Mouse (Mus musculus) forebrain, postnatal 0 days (tissue): ENCODE data around the gene Gm20547. TPM values are rescaled to one million over a fixed set of nuclear protein-coding genes. Genes with fewer than 3 reads are reported as not detected.

Experiments
- ATAC-seq: fragments of 200-750 bp; cut with Nextera tagmentation; 2 replicates; pipeline ENCODE4 v1.8.0; 2017; ENCODE audit warnings: mild to moderate bottlenecking, moderate library complexity
- DNase-seq: peaks from one replicate; pipeline ENCODE4 v3.0.0-alpha.2; 2015
- H3K27ac ChIP-seq: fragments of 300-500 bp; sonication (generic); 2 replicates; pipeline ENCODE4 v1.5.1; 2014; ENCODE audit warnings: low read depth, mild to moderate bottlenecking, antibody characterized with exemption, low read length, moderate library complexity, mixed read lengths
- H3K27me3 ChIP-seq: fragments of 300-500 bp; sonication (generic); 2 replicates; pipeline ENCODE4 v1.6.1; 2014; ENCODE audit warnings: mild to moderate bottlenecking, low read length, mixed read lengths; ENCODE audit not compliant: insufficient read depth
- H3K36me3 ChIP-seq: fragments of 300-500 bp; sonication (generic); 2 replicates; pipeline ENCODE4 v1.6.1; 2014; ENCODE audit warnings: mild to moderate bottlenecking, moderate library complexity; ENCODE audit not compliant: insufficient read depth
- H3K4me1 ChIP-seq: fragments of 300-500 bp; sonication (generic); 2 replicates; pipeline ENCODE4 v1.6.1; 2014; ENCODE audit warnings: antibody characterized with exemption; ENCODE audit not compliant: insufficient read depth
- H3K4me2 ChIP-seq: fragments of 300-500 bp; sonication (generic); 2 replicates; pipeline ENCODE4 v1.6.1; 2014; ENCODE audit warnings: low read depth, mild to moderate bottlenecking, moderate library complexity
- H3K4me3 ChIP-seq: fragments of 300-500 bp; sonication (generic); 2 replicates; pipeline ENCODE4 v1.5.1; 2014; ENCODE audit warnings: low read depth, low read length, mixed read lengths
- H3K9ac ChIP-seq: fragments of 300-500 bp; sonication (generic); 2 replicates; pipeline ENCODE4 v1.6.1; 2014; ENCODE audit warnings: mild to moderate bottlenecking
- H3K9me3 ChIP-seq: fragments of 300-500 bp; sonication (generic); 2 replicates; pipeline ENCODE4 v1.6.1; 2016; ENCODE audit warnings: low read length
- CTCF ChIP-seq: sonication (generic); IDR thresholded peaks from 2 replicates; pipeline ENCODE4 v1.5.1; 2016; ENCODE audit warnings: antibody characterized with exemption, control low read depth, low read depth
- WGBS: fragments of 180-500 bp; shearing (Covaris S2); extraction: QIAGEN DNeasy Blood & Tissue Kit; methylation state at CpG from one replicate; pipeline ENCODE4 v1.1.7; 2014; 5-methylcytosine and 5-hydroxymethylcytosine counted together
- polyA plus RNA-seq: library from polyadenylated mRNA; unstranded; fragments of >200 nt; fragmentation: Nextera tagmentation; extraction: Ambion mirVana; gene quantifications from 2 replicates; pipeline ENCODE4 v1.2.1, GENCODE M21; 2015
- total RNA-seq: library from RNA; depleted of rRNA; stranded (reverse); fragments of >200 nt; gene quantifications from 2 replicates; pipeline ENCODE4 v1.2.3, GENCODE M21; 2014

Gm20547 gene
- total and polyA plus RNA-seq, 2 experiments from 2014 or later, result not detected

GRCm38 (mm10) chr17:34865981-34866380 is 15.9 kb downstream of the Gm20547 start:
- DNase-seq, result no peak
- Histone ChIP-seq H3K27me3 (no peaks in the 10 kb centered on the region), H3K4me3 (no peak overlapping the region), H3K9ac (no peak overlapping the region), H3K36me3 (no peaks in the 10 kb centered on the region), H3K9me3 (no peaks in the 10 kb centered on the region), H3K4me1 (no peaks in the 10 kb centered on the region), H3K27ac (no peak overlapping the region), H3K4me2 (no peak overlapping the region)
- TF ChIP-seq CTCF, result no peak
- 64% methylated on average over 7 of the region's 7 CpGs for WGBS
- ATAC-seq, result no peak

- TF ChIP-seq CTCF, result no peak
- Histone ChIP-seq H3K4me2 (no peak within 1 kb of the TSS), H3K4me1 (no peaks in the 10 kb centered on the region), H3K36me3 (no peaks in the 10 kb centered on the region), H3K9me3 (no peaks in the 10 kb centered on the region), H3K27me3 (no peaks in the 10 kb centered on the region), H3K4me3 (no peak within 1 kb of the TSS), H3K27ac (no peak within 1 kb of the TSS), H3K9ac (no peak within 1 kb of the TSS)
- ATAC-seq (no peak), DNase-seq (no peak)
- WGBS, result 68% methylated on average over 8 of the region's 8 CpGs
Observed at GRCm38 (mm10) chr17:34862416-34863081, 19.3 kb downstream of the Gm20547 start, which contains the start of gene Cfb. Gene Cfb (minus strand): TSS chr17:34862518.

GRCm38 (mm10) chr17:34861704-34862415 is 20.0 kb downstream of the Gm20547 start:
- Histone ChIP-seq H3K36me3 (peaks cover 2% of the 10 kb centered on the region; the same call in 1 of the 2 replicates), H3K4me1 (no peaks in the 10 kb centered on the region), H3K4me3 (no peak overlapping the region), H3K27me3 (no peaks in the 10 kb centered on the region), H3K9me3 (no peaks in the 10 kb centered on the region), H3K4me2 (no peak overlapping the region), H3K27ac (no peak overlapping the region), H3K9ac (no peak overlapping the region)
- ATAC-seq (no peak), DNase-seq (no peak)
- no peak for TF ChIP-seq CTCF
- WGBS, result 76% methylated on average over 13 of the region's 13 CpGs

GRCm38 (mm10) chr17:34860514-34860913 is 21.3 kb downstream of the Gm20547 start:
- DNase-seq, result no peak
- whole genome bisulfite sequencing, result 90% methylated on average over 9 of the region's 9 CpGs
- H3K9ac ChIP-seq, result no peak overlapping the region
- no peak overlapping the region for H3K4me2 ChIP-seq
- no peak overlapping the region for H3K27ac ChIP-seq
- no peaks in the 10 kb centered on the region for H3K4me1 ChIP-seq
- peaks cover 15% of the 10 kb centered on the region for H3K36me3 ChIP-seq
- H3K9me3 ChIP-seq, result no peaks in the 10 kb centered on the region
- no peaks in the 10 kb centered on the region for H3K27me3 ChIP-seq
- H3K4me3 ChIP-seq, result no peak overlapping the region
- TF ChIP-seq CTCF, result no peak
- ATAC-seq, result no peak

- Histone ChIP-seq H3K36me3 (peaks cover 34% of the 10 kb centered on the region), H3K9me3 (no peaks in the 10 kb centered on the region), H3K4me3 (no peak overlapping the region), H3K27ac (no peak overlapping the region), H3K27me3 (no peaks in the 10 kb centered on the region), H3K9ac (no peak overlapping the region), H3K4me1 (no peaks in the 10 kb centered on the region), H3K4me2 (no peak overlapping the region)
- WGBS, result 85% methylated on average over 4 of the region's 4 CpGs
- TF ChIP-seq CTCF, result no peak
- DNase-seq (no peak), ATAC-seq (no peak)
Observed at GRCm38 (mm10) chr17:34858670-34859069, 23.2 kb downstream of the Gm20547 start.

GRCm38 (mm10) chr17:34855825-34856224 is 26.0 kb downstream of the Gm20547 start:
- no peaks in the 10 kb centered on the region for H3K27me3 ChIP-seq
- no peak overlapping the region for H3K9ac ChIP-seq
- H3K4me3 ChIP-seq, result no peak overlapping the region
- peaks cover 50% of the 10 kb centered on the region for H3K36me3 ChIP-seq
- H3K4me2 ChIP-seq, result no peak overlapping the region
- no peak for ATAC-seq
- no peak overlapping the region for H3K27ac ChIP-seq
- H3K9me3 ChIP-seq, result no peaks in the 10 kb centered on the region
- peak; percentile 44 for DNase-seq
- 0 out of 2 replicates have a peak, but pooled peaks cover 5% of the 10 kb centered on the region for H3K4me1 ChIP-seq
- 30% methylated on average over 3 of the region's 3 CpGs for WGBS
- TF ChIP-seq CTCF, result peak; percentile 71

- WGBS, result 83% methylated on average over 3 of the region's 3 CpGs
- ATAC-seq, result no peak
- Histone ChIP-seq H3K9ac (no peak overlapping the region), H3K27me3 (no peaks in the 10 kb centered on the region), H3K4me2 (no peak overlapping the region), H3K36me3 (peaks cover 50% of the 10 kb centered on the region), H3K9me3 (no peaks in the 10 kb centered on the region), H3K27ac (no peak overlapping the region), H3K4me1 (0 out of 2 replicates have a peak, but pooled peaks cover 5% of the 10 kb centered on the region), H3K4me3 (no peak overlapping the region)
- no peak for TF ChIP-seq CTCF
- DNase-seq, result no peak
Observed at GRCm38 (mm10) chr17:34854761-34855160, 27.1 kb downstream of the Gm20547 start.
